Mouse (Mus musculus) kidney, adult 11 months (tissue): Measurements from ENCODE around the gene Dcps.
A peak's percentile ranks its signal among the peaks of the same experiment; 100 is the strongest.

ENCODE experiments used
- DNase-seq: peaks from one replicate; pipeline ENCODE4 v3.0.0; 2022

The Dcps gene

DNA sequence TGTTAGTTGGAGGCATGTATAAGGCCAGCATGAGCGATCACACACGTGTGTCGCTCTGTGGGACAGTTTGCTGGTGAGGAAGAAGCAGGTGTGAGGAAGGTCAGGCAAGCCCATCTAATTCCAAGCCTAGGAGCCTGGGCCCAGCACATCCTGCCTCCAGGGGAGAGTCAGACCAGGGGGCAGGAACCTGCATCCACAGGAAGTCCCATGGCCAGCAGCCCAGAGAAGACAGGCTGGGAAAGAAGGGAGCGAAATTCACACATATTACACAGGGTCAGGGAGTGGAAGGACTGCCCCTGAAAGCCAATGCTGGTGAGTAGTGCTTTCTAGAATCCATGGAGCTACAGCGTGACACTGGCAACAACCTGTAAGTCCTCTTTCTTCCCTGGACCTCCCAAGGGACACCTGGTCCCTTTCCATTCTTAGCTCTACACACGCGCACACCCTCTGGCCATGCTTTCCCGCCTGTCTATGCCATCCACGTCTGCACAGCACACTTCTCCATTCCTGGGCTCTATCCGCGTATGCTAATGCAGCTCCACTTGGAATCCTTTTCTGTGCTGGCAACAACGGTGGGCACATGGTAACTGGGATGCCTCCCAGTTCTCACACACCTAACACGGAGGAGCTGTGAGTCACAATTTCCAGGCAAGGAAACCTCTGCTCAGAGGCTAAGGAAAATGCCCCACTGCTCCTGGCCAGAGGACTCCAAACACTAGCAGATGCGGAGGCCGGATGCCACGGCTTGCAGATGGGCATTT, 44.0 kb downstream of the Dcps start:
- no peak for DNase-seq

GRCm38 (mm10) chr9:35128995-35129418, 46.9 kb downstream of the Dcps start:
- DNase-seq, result peak; percentile 72

DNA sequence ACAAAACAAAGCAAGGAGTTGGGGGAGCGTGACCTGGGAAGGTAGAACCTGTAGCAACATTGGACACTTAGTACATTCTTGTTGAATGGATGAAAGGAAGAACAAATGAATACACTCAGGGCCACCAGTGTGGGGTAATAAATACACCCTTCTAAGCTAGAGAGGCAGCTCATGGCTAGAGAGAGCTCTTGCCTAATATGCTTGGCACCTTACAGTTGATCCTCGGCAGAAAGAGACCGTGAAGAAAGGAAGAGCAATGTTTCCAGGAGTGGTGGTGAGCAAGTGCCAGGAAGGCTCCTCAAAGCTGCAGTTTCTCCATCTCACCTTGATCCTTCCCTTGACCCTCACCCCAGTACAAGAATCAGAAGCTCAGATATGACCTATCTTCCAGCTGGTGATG, 47.3 kb downstream of the Dcps start:
- DNase-seq, result no peak

GRCm38 (mm10) chr9:35127561-35127960, 48.3 kb downstream of the Dcps start:
- no peak for DNase-seq

DNA sequence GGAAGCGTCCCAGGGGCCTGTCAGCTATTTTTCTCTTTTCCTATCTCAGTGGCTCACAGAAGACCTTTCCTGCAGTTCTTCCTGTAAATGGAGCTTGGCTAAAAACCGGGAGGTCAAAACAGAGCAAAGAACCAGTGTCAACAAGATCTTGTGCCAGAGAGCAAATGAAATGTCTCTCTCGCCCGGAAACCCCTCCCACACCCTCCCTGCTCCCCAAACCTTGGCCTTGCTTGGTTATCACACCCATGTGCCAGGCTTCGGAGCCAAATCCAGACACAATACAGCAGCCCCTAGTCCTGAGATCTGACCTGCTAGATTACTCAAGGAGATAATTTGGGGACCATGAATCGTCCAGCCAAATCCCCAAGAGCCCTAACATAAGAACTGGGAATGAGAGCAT, 48.7 kb downstream of the Dcps start:
- peak; percentile 64 for DNase-seq

DNA sequence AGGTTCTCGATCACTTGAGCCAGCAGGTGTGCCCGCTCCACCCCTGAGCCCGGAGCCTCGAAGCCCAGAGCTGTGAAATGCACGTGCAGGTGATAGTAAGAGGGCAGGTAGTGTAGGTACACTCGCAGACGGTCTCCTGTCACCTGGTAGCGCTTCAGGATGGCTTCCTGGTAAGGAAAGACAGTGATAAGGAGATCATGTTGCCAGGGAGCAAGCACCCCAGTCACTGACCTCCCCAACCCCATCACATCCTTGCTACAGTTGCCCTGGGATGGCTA, 51.2 kb downstream of the Dcps start:
- no peak for DNase-seq

- DNase-seq, result no peak
Observed at GRCm38 (mm10) chr9:35123804-35124677, 51.8 kb downstream of the Dcps start.

- DNase-seq, result no peak
Observed at GRCm38 (mm10) chr9:35123456-35123803, 52.4 kb downstream of the Dcps start.

DNA sequence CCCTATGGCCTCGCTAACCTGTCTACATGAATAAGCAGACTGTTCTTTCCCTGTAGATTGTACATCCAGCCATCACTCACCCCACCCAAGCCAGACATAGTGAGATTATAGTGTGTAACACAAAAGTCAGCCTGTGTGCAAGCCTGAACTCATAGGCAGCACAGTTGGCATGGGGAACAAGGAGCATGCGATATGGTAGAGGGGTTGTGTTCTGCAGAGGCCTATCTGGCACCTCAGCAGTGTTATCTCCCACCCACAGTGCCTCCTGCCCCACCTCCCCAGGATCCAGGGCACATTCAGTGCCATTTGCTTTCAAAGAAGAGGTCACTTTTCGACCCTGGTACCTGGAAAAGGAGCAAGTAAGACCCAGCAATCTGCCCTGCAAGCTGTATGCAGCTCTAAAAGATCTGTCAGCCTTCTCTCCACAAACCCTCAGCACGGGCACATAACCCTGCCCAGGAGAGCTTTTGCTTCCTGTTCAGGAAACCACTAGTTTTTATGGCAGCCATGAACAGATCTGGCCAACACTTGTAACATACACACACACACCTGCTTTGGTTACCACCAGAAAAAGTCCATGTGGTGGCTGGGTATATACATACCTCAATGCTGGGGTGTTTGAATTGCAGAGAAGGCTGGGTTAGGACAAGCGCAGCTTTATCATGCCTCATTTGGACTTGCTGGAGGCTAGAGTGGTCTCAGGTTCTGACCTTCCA, 53.2 kb downstream of the Dcps start:
- no peak for DNase-seq

DNA sequence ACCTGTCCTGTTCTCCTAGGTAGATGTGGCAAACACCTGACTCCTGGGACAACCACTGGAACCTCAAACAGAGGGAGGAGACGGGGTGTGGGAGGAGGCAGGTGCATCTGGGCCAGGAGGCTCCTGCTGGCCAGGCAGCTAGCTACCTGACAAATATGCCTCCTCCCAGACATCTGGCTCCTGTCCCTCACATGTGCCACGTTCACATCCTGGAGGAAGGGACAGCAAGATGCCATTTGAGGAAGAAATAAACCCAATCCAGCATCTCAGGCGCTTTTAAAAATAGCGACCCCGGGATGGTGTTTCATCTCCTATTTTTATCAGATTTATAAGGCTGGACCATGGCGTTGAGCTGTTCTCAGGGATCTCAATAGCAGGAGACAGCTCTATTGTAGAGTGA, 56.7 kb downstream of the Dcps start, which contains the start of gene St3gal4:
Gene St3gal4, minus strand, starts transcription at position 101 of the 400 bp plus-strand sequence.
- DNase-seq, result no peak

DNA sequence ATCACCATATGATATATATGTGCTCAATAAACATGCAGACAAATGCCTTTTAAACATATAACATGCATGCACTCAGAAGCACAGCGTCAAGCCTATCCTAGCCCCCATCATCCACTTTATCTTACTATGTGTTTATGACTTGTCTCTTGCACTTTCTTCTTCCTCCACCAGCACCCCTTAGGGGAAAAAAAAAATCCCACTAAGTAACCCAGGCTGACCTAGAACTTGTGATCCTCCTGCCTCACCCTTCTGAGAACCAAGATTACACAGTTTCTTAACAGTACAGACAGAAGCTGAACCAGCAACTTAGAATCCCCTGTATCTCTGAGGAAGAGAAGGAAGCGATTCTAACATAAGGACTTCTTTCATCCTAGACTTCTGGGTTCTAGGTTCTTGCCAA, 57.3 kb downstream of the Dcps start:
- DNase-seq, result no peak

- DNase-seq, result peak; percentile 67
Observed at GRCm38 (mm10) chr9:35117384-35118295, 58.2 kb downstream of the Dcps start.

DNA sequence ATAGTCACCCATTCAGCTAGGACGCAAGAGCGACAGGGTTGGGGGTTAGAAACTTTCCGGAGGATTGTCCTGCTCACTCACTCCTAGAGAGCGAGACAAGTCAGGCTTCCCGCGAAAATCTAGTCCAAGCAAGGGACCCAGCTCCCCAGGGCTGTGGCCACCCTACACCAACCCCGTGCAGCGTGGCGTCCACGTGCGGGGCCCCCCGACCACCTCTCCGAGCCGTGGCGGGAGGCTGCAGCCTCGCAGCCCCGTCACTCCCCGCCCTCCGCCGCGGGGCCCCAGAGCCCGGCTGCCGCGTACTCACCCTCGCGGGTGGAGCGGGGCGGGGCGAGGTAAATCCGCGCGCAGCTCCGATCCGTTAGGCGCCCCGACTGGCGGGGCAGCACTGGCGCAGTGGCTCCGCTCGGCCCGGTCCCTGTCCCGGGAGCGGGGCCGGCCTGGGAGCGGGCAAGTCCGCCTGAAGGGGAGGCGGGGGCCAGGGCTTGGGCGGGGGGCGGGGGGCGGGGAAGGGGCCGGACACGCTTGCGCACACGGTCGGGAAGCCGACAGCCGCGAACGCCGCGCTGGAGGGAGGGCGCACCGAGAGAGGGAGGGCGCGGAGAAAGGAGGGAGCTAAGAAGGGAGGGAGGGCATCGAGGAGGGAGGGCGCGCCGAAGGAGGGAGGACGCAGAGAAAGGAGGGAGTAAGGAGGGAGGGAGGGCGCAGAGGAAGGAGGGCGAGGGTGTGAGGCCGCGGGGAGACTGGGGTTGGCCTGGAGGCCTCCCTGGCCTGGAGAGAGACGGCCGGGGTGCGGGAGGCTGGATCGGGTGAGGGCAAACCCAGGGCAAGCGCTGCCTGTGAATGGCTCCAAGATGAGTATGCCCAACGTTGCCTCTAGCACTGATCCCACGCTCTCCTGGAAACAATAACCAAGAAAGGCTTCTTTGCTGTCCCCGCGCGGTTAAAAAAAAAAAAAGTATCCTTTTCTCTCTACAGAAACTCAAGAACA, 59.2 kb downstream of the Dcps start:
- peak; percentile 67 for DNase-seq

GRCm38 (mm10) chr9:35115804-35116203, 60.1 kb downstream of the Dcps start:
- DNase-seq, result no peak

DNA sequence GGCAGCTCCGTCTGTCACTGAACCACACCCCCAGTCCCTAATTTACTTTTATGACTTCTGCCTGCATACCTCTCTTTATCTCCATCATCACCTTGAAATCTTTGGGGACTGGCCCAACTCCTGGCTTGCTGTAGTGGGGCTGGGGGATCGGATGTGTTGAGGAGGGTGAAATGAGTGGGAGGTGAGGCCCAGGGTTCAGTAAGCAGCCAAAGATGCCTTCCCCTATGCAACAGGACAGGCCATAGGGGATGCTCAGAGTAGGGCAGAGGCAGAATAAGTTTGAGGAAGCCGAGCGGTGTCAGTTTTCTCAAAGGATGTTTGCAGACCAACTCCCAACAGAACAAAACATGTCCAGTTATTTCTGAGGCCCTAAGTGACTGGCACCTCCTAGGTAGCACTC, 60.6 kb downstream of the Dcps start:
- DNase-seq, result no peak

- DNase-seq, result no peak
Observed at GRCm38 (mm10) chr9:35114234-35114633, 61.6 kb downstream of the Dcps start.

GRCm38 (mm10) chr9:35111941-35112595, 63.8 kb downstream of the Dcps start:
- DNase-seq, result no peak

DNA sequence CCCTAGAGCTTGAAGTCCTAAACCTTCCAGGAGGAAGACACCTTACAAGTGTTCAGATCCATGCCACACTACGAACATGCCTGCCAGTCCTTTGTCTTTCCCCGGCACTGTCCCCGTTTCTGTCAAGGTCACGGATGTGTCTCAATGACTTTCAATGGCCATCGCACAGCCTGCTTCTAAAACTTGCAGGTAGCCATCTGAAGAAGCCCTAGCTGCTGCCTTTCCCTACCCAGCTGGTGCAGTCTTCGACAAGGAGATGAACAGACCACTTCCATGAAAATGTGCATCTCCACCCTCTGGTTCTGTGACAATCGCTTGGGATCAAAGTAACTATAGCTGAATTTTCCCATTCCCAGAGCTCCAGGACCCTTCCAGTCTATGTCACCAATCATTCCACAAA, 64.4 kb downstream of the Dcps start:
- DNase-seq, result no peak

DNA sequence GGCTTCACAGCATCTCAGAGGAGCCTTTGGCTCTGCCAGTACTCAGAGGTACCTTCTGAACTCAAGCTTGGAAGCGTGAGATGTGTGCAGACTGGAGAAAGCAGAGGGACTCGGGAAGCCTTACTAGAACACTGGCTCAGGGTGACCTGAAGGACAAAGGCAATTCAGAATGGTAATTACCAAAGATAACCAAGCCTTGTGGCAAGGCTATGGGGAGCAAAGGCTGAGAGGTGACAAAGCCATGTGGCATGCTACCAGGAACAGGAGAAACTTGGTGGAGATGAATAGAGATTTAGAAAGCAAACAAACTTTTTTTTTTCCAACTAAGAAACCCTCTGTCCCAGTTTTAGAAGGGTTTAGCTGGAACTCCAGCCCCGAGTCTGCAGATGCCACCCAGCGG, 65.3 kb downstream of the Dcps start:
- no peak for DNase-seq

GRCm38 (mm10) chr9:35110051-35110450, 65.8 kb downstream of the Dcps start:
- DNase-seq, result no peak

GRCm38 (mm10) chr9:35108916-35109315, 66.9 kb downstream of the Dcps start:
- no peak for DNase-seq
